Mouse (Mus musculus): Measurements from ENCODE around the gene Ugt1a9.

DNA sequence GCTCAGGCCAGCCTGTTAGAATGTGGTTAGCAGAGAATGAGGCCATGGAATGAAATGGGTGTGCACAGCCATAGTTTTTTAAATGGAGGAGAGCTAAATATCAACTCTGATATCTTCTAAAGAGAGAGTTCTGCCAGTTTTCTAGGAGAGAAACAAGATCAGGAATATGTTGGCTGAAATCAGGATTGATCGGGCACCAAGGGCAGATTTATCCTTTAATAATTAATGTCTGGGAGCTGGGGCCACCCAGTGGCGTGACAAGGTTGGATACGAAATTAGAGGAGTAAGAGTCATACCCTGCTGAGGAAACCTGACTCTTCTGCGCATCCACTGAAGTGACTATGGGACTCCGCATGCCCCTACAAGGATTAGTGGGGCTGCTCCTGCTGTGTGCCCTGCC is 95.1 kb downstream of the Ugt1a9 start, which contains the start of gene Ugt1a5:
- TF ChIP-seq GATA1 (IDR thresholded peaks at IDR 0.05; ENCODE audit: borderline replicate concordance, low read length) (no peak), FLI1 (IDR thresholded peaks at IDR 0.05; ENCODE audit: low read length) (no peak)
